Mouse (Mus musculus): Measurements from ENCODE around the gene Nhlrc2. TPM values are rescaled to one million over a fixed set of nuclear protein-coding genes. Genes with fewer than 3 reads are reported as not detected.

Gene Nhlrc2
- polyA plus RNA-seq, 1 experiment from 2014 or later = 21.4 TPM

DNA sequence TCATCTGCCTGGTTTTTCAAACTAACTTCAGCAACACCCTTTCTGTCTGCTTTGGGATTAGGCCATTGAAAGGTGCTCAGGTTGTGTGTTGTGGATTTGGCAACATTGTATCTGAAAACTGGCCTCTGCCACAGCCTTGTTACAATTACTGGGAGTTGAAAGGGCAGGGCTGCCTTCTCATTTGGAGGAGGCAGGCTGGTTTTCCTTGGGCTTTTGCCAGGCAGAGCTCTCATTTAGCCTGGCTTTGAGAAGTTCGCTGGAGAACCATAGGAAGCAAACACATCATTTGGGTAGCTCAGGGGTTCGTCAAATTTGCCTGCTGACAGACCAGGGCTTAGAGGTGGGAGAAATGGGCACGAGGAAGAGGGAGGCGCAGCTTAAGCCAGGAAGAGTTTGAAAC lies 71.5 kb downstream of the Nhlrc2 start:
- H3K4me1 ChIP-seq (ENCODE audit: insufficient read depth) = no peaks in the 10 kb centered on the region
- ATAC-seq (ENCODE audit: insufficient read depth) (no peak), DNase-seq (no peak)
- 72% methylated on average over 4 of the region's 4 CpGs for WGBS
- H3K27me3 ChIP-seq (ENCODE audit: insufficient read depth, low read length) = no peaks in the 10 kb centered on the region; the same call in 1 of the 2 replicates
- H3K9ac ChIP-seq = no peak overlapping the region
- no peaks in the 10 kb centered on the region for H3K36me3 ChIP-seq (ENCODE audit: insufficient read depth)
- TF ChIP-seq CTCF (IDR thresholded peaks at IDR 0.05; ENCODE audit: low read depth) = no peak
- H3K4me3 ChIP-seq (ENCODE audit: low read depth, low read length) = no peak overlapping the region
- no peaks in the 10 kb centered on the region for H3K9me3 ChIP-seq (ENCODE audit: low read depth, low read length)
- H3K27ac ChIP-seq (ENCODE audit: low read depth) = no peak overlapping the region
- no peak overlapping the region for H3K4me2 ChIP-seq

DNA sequence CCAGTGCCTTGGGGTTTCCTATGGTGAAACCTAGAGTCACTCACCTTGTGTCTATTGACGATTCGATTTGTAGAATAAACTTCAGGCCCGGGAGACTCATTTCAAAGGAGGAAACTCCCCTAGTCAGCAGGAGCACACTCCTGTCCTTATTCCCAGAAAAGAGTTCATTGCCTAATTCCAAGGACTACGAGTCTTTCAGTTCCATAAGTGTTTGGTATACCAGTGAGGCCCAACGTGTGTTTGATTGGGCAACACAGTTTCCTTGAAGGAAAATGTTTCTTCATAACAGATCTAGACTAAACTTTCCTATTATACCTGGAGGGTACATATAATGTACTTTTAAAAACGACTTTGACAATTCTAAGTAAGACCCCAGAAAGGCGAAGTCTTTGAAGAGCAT lies 73.8 kb downstream of the Nhlrc2 start:
- no peaks in the 10 kb centered on the region for H3K4me1 ChIP-seq (ENCODE audit: insufficient read depth)
- H3K27ac ChIP-seq (ENCODE audit: low read depth) = no peak overlapping the region
- WGBS = 84% methylated on average over 7 of the region's 7 CpGs
- no peak for TF ChIP-seq CTCF (IDR thresholded peaks at IDR 0.05; ENCODE audit: low read depth)
- no peak overlapping the region for H3K9ac ChIP-seq
- H3K9me3 ChIP-seq (ENCODE audit: low read depth, low read length) = no peaks in the 10 kb centered on the region
- no peak for ATAC-seq (ENCODE audit: insufficient read depth)
- DNase-seq = no peak
- H3K27me3 ChIP-seq (ENCODE audit: insufficient read depth, low read length) = no peaks in the 10 kb centered on the region; the same call in 1 of the 2 replicates
- H3K4me3 ChIP-seq (ENCODE audit: low read depth, low read length) = no peak overlapping the region
- H3K36me3 ChIP-seq (ENCODE audit: insufficient read depth) = no peaks in the 10 kb centered on the region
- H3K4me2 ChIP-seq = no peak overlapping the region

DNA sequence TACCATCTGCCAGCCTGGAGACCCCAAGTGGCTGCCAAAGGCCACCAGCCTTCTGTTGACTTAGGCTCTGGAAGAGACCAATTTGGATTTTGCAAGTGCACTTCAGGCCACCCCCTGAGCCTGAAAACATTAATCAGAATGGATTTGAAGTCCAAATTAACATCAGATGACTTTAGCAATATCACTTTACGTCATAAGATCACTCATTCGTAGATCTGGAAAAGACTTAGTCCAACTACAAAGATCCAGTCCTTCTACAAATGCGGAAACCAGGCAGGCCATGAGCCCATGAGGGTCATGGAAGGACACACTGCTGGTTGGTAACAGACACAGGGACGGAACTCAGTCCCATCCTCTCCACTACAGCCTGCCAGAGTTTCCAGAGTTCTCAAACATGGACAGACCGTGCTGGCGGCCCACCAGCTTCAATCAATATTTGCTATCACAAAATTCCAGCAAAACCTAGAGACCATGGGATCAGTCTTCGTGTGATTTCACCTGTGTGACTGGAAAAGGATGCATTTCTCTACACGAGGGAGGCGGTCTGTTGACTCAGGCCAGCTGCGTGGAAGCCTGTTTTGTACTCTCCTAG lies 79.9 kb downstream of the Nhlrc2 start:
- Histone ChIP-seq H3K27ac (ENCODE audit: low read depth) (no peak overlapping the region), H3K4me2 (no peak overlapping the region), H3K4me1 (ENCODE audit: insufficient read depth) (peaks cover 14% of the 10 kb centered on the region), H3K9me3 (ENCODE audit: low read depth, low read length) (no peaks in the 10 kb centered on the region), H3K36me3 (ENCODE audit: insufficient read depth) (no peaks in the 10 kb centered on the region), H3K4me3 (ENCODE audit: low read depth, low read length) (no peak overlapping the region), H3K27me3 (ENCODE audit: insufficient read depth, low read length) (no peaks in the 10 kb centered on the region), H3K9ac (no peak overlapping the region)
- no peak for TF ChIP-seq CTCF (IDR thresholded peaks at IDR 0.05; ENCODE audit: low read depth)
- DNase-seq (no peak), ATAC-seq (ENCODE audit: insufficient read depth) (no peak)
- WGBS = 74% methylated on average over 10 of the region's 10 CpGs

DNA sequence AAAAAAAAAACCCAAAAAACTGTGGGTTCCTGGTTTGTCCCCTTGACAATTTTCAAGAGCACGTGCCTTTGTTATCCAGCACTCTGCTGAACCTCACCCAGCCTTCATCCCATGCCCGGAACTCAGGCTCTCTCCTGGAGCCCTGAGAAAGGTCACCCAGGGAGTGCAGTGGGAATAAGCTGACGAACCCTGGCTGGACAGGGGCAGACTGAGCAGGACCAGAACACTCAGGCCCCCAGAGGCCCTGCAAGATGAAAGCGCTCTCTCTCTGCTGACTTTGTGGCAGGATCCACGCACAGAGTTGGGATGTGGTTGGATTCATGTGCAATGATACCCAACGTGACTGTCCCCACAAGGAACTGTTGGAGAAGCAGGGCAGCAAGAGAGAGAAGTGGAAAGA lies 81.6 kb downstream of the Nhlrc2 start:
- no peak for ATAC-seq (ENCODE audit: insufficient read depth)
- H3K27me3 ChIP-seq (ENCODE audit: insufficient read depth, low read length) = no peaks in the 10 kb centered on the region

DNA sequence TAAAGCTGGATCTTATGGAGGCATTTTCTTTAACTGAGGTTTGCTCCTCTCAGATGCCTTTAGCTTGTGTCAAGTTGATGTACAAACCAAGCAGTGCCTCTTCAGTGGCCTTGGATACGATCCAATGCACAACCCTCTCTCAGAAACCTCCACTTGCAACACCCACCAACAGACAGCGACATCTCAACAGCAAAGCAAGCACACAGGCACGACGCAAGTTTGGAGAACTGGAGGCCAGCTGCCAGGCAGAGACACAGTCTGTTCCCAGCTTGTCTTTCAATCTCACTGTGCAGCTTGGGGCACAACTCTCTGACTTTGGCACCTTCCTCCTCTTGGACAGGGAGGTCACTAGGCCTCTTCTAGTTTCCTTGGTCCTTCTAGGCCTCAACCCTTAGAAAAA lies 83.0 kb downstream of the Nhlrc2 start:
- Histone ChIP-seq H3K4me3 (ENCODE audit: low read depth, low read length) (no peak overlapping the region), H3K4me2 (peak overlapping the region; percentile 33; the same call in 1 of the 2 replicates), H3K36me3 (ENCODE audit: insufficient read depth) (no peaks in the 10 kb centered on the region), H3K4me1 (ENCODE audit: insufficient read depth) (peaks cover 14% of the 10 kb centered on the region), H3K27me3 (ENCODE audit: insufficient read depth, low read length) (no peaks in the 10 kb centered on the region), H3K27ac (ENCODE audit: low read depth) (peak overlapping the region; percentile 80), H3K9me3 (ENCODE audit: low read depth, low read length) (no peaks in the 10 kb centered on the region), H3K9ac (no peak overlapping the region)
- peak; percentile 58 for DNase-seq
- ATAC-seq (ENCODE audit: insufficient read depth) = 0 out of 2 replicates have a peak, but pooled peaks have one; percentile 28
- 34% methylated on average over 4 of the region's 4 CpGs for WGBS
- TF ChIP-seq CTCF (IDR thresholded peaks at IDR 0.05; ENCODE audit: low read depth) = no peak

More for the DNA sequence above, 81.6 kb downstream of the Nhlrc2 start:
- Histone ChIP-seq H3K36me3 (ENCODE audit: insufficient read depth) (no peaks in the 10 kb centered on the region), H3K4me1 (ENCODE audit: insufficient read depth) (peaks cover 14% of the 10 kb centered on the region), H3K27ac (ENCODE audit: low read depth) (no peak overlapping the region), H3K9ac (no peak overlapping the region), H3K4me2 (no peak overlapping the region), H3K9me3 (ENCODE audit: low read depth, low read length) (no peaks in the 10 kb centered on the region), H3K4me3 (ENCODE audit: low read depth, low read length) (no peak overlapping the region)
- 76% methylated on average over 6 of the region's 6 CpGs for WGBS
- no peak for DNase-seq
- TF ChIP-seq CTCF (IDR thresholded peaks at IDR 0.05; ENCODE audit: low read depth) = no peak

DNA sequence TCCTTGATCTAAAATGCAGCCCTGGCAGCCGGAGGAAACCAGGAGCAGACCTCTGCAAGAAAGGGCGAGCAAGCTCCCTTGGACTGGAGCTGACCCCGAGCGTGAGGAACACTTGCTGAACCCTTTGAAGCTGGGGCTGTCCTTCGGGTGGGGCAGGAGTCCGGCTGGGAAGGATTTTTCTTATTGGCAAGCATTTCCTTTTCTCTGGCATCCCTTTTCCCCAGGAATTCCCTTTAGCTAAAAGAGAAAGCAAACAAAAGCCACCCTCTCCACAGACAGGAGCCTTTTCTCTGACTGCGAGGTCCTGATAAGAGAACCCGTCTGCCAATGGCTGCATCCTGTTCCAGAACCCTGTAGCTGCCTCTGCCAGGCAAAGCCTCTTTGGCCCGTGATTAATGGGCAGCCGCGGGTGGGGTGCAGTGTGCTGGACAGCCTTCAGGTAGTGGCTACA lies 83.4 kb downstream of the Nhlrc2 start:
- peak; percentile 71 for DNase-seq
- Histone ChIP-seq H3K9me3 (ENCODE audit: low read depth, low read length) (no peaks in the 10 kb centered on the region), H3K4me2 (peak overlapping the region; percentile 33; the same call in 1 of the 2 replicates), H3K4me3 (ENCODE audit: low read depth, low read length) (no peak overlapping the region), H3K27me3 (ENCODE audit: insufficient read depth, low read length) (no peaks in the 10 kb centered on the region), H3K36me3 (ENCODE audit: insufficient read depth) (no peaks in the 10 kb centered on the region), H3K27ac (ENCODE audit: low read depth) (peak overlapping the region; percentile 80), H3K9ac (no peak overlapping the region), H3K4me1 (ENCODE audit: insufficient read depth) (peaks cover 14% of the 10 kb centered on the region)
- 13% methylated on average over 11 of the region's 11 CpGs for WGBS
- no peak for TF ChIP-seq CTCF (IDR thresholded peaks at IDR 0.05; ENCODE audit: low read depth)
- ATAC-seq (ENCODE audit: insufficient read depth) = peak; percentile 76

DNA sequence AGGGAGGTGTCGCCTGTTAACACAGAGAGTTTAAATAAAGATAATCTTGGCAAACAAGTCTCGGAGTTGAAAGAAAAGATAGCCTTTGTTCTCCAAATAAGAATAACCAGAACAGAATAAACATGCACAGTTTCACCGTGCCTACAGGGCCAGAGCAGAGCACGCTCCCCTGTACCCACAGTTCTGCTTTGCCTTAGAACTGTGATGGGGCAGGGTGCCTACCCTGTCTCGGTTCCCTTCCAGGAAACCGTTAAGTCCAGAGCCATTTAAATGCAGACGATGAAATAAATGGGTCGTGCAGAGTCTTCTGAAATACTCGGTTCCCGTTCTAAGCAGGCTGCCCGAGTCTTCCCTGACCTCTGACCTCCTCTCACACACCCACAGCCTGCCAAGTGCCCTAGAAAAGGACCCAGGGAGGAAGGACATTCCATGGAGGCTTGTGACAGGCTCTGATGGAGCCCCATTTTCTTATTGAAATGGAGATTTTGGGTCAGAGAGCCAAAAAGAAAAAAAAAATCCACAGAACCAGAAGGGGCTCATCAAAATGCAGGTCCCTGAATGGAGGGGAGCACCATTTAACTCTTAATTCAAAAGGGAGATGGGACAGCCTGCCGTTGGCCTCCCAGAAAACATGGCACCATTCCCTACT lies 89.1 kb downstream of the Nhlrc2 start:
- Histone ChIP-seq H3K36me3 (ENCODE audit: insufficient read depth) (no peaks in the 10 kb centered on the region), H3K27ac (ENCODE audit: low read depth) (no peak overlapping the region), H3K4me2 (no peak overlapping the region), H3K9me3 (ENCODE audit: low read depth, low read length) (no peaks in the 10 kb centered on the region; the same call in 1 of the 2 replicates), H3K27me3 (ENCODE audit: insufficient read depth, low read length) (no peaks in the 10 kb centered on the region), H3K4me3 (ENCODE audit: low read depth, low read length) (no peak overlapping the region), H3K4me1 (ENCODE audit: insufficient read depth) (0 out of 2 replicates have a peak, but pooled peaks cover 6% of the 10 kb centered on the region), H3K9ac (no peak overlapping the region)
- DNase-seq = no peak
- no peak for TF ChIP-seq CTCF (IDR thresholded peaks at IDR 0.05; ENCODE audit: low read depth)
- 53% methylated on average over 12 of the region's 12 CpGs for WGBS
- ATAC-seq (ENCODE audit: insufficient read depth) = no peak
